Mouse (Mus musculus) liver (tissue): Measurements from ENCODE around the gene Cd276.

ENCODE experiments used
- DNase-seq: peaks from one replicate; pipeline ENCODE4 v3.0.0-alpha.2; 2020; ENCODE audit warnings: mixed read lengths

Cd276 gene

GRCm38 (mm10) chr9:58507216-58508005 is 47.8 kb downstream of the Cd276 start:
- DNase-seq, result no peak

- no peak for DNase-seq
These were observed 54.3 kb downstream of the Cd276 start for GRCm38 (mm10) chr9:58500946-58501345.

DNA sequence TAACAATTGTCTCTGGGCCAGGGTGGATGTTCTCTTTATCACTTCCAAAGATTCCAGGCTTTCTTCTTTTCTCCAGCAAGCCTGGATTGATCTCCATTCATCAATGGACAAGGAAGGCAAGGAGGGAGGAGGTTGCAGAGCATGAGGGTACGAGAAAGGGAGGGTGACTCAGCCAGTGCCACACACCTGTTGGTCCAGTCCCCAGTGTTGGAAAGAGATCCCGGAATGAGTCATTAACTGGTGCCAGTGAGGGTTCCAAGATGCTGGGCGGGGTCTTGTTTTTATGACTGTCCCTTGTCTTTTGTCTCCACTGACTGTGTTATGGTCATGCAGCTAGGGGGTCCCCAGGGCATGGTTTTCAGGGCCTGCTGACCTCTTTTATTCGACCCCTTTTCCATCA is 57.3 kb downstream of the Cd276 start:
- DNase-seq, result no peak

DNA sequence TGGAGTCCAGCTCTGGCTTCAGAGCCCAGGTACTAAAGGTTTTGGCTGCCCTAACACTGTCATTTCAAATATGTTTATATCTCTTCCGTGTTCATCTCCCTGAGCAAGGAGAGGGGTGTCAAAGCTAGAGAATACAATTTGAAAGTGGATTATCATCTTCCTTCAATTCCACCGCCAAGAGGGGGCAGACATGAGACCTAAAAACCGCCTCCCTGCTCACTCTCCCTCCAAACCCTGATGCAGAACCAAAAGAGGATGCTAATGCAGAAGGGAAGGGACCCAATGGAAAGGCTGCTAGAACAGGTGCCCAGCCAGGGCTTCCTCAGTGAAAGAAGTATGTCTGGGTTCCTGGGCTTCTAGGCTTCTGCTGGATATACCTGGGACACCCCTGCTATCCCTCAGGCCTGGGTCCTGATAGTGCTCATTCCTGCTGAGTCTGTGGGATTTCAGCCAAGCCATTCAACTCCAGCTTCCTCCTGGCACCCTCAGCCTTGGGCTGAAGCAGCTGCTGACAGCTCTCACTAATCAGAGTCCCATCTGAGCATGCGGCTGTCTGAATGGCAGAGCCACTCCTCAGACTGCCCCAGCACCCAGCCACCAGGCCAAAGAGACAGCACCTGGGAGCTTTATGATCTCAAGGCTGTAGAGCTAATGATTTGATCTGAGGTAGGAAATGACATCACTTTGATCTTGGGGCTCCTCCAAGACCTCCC is 58.6 kb downstream of the Cd276 start:
- DNase-seq, result no peak

DNA sequence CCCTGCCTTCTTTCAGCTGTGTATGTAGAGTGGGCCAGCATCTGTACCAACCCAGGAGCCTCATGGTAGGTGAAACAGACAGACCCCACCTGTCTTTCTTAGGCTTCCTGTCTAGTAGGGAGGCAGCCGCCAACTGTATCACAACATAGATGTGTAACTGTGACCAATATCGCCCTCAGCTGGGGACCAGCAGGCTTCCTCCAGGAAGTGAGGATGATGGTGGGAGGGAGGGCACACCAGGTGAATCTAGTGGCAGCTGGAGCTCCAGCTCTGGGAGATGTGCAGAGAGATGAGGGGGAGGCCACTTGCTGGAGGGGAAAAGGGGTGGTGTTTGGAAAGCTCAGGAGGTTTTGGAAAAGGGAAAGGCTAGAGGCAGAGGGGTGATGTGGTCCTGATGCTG is 60.2 kb downstream of the Cd276 start:
- no peak for DNase-seq

DNA sequence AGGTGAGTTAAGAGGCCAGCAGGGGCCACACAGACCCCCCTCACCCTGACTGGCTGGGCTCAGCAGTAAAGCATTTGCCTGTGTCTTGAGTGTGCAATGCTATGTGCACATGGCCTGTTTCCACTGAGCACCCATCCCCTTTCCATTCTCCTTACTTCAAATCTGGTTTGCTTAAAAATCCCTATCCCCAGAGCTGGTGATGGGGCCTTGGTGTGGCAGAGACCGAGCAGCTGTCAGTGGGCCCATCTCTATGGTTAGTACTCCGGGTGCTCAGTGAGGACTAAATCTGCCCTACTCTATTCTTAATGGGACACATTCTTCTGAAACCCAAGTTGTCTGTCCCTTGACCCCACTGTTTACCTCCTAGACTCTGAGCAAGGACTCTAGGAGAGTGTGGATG is 64.8 kb downstream of the Cd276 start:
- DNase-seq, result no peak

GRCm38 (mm10) chr9:58489865-58490165 is 65.4 kb downstream of the Cd276 start:
- no peak for DNase-seq

GRCm38 (mm10) chr9:58489133-58489864 is 65.9 kb downstream of the Cd276 start:
- DNase-seq, result no peak

GRCm38 (mm10) chr9:58487851-58488801 is 67.1 kb downstream of the Cd276 start, which contains the start of gene Insyn1:
Insyn1 (plus strand) TSS chr9:58488603.
- DNase-seq, result peak; percentile 35

- DNase-seq, result no peak
These were observed 68.2 kb downstream of the Cd276 start for GRCm38 (mm10) chr9:58487076-58487475.
